Mouse (Mus musculus): ENCODE measurements around the gene Kif20b. TPM values are rescaled to one million over a fixed set of nuclear protein-coding genes. Genes with fewer than 3 reads are reported as not detected.

The Kif20b gene
- total RNA-seq (2017) = 12.0 to 32.5 TPM (median 17.6 TPM) in 3 replicates

- peak; percentile 93 for ATAC-seq (replicated peaks; ENCODE audit: insufficient number of reproducible peaks, low FRiP score, low TSS enrichment, poor library complexity, severe bottlenecking)
These were observed at the start of gene Kif20b for GRCm38 (mm10) chr19:34921652-34922602. Gene Kif20b, plus strand, starts transcription at chr19:34922361.

GRCm38 (mm10) chr19:34876676-34877075 lies 45.5 kb upstream of the Kif20b start:
- ATAC-seq (replicated peaks; ENCODE audit: insufficient number of reproducible peaks, low FRiP score, low TSS enrichment, poor library complexity, severe bottlenecking) = no peak

GRCm38 (mm10) chr19:34877898-34878602 lies 44.1 kb upstream of the Kif20b start:
- ATAC-seq (replicated peaks; ENCODE audit: insufficient number of reproducible peaks, low FRiP score, low TSS enrichment, poor library complexity, severe bottlenecking) = peak; percentile 92

- no peak; the same call in 1 of the 2 replicates for ATAC-seq (replicated peaks; ENCODE audit: insufficient number of reproducible peaks, low FRiP score, low TSS enrichment, poor library complexity, severe bottlenecking)
These were observed 43.3 kb upstream of the Kif20b start, which contains the start of gene Pank1 for GRCm38 (mm10) chr19:34878603-34879541. Gene Pank1, minus strand, starts transcription at chr19:34879455.

GRCm38 (mm10) chr19:34879624-34880023 lies 42.5 kb upstream of the Kif20b start:
- no peak for ATAC-seq (replicated peaks; ENCODE audit: insufficient number of reproducible peaks, low FRiP score, low TSS enrichment, poor library complexity, severe bottlenecking)

GRCm38 (mm10) chr19:34881160-34881559 lies 41.0 kb upstream of the Kif20b start:
- no peak for ATAC-seq (replicated peaks; ENCODE audit: insufficient number of reproducible peaks, low FRiP score, low TSS enrichment, poor library complexity, severe bottlenecking)

GRCm38 (mm10) chr19:34882443-34882842 lies 39.7 kb upstream of the Kif20b start:
- no peak for ATAC-seq (replicated peaks; ENCODE audit: insufficient number of reproducible peaks, low FRiP score, low TSS enrichment, poor library complexity, severe bottlenecking)

- ATAC-seq (replicated peaks; ENCODE audit: insufficient number of reproducible peaks, low FRiP score, low TSS enrichment, poor library complexity, severe bottlenecking) = no peak
These were observed 38.5 kb upstream of the Kif20b start for GRCm38 (mm10) chr19:34883526-34884224.

- ATAC-seq (replicated peaks; ENCODE audit: insufficient number of reproducible peaks, low FRiP score, low TSS enrichment, poor library complexity, severe bottlenecking) = no peak
These were observed 35.8 kb upstream of the Kif20b start for GRCm38 (mm10) chr19:34886324-34886723.

GRCm38 (mm10) chr19:34890981-34891380 lies 31.2 kb upstream of the Kif20b start:
- no peak for ATAC-seq (replicated peaks; ENCODE audit: insufficient number of reproducible peaks, low FRiP score, low TSS enrichment, poor library complexity, severe bottlenecking)

GRCm38 (mm10) chr19:34891590-34891989 lies 30.6 kb upstream of the Kif20b start:
- ATAC-seq (replicated peaks; ENCODE audit: insufficient number of reproducible peaks, low FRiP score, low TSS enrichment, poor library complexity, severe bottlenecking) = no peak

GRCm38 (mm10) chr19:34895082-34895481 lies 27.1 kb upstream of the Kif20b start:
- no peak for ATAC-seq (replicated peaks; ENCODE audit: insufficient number of reproducible peaks, low FRiP score, low TSS enrichment, poor library complexity, severe bottlenecking)

GRCm38 (mm10) chr19:34897082-34897965 lies 24.8 kb upstream of the Kif20b start:
- ATAC-seq (replicated peaks; ENCODE audit: insufficient number of reproducible peaks, low FRiP score, low TSS enrichment, poor library complexity, severe bottlenecking) = no peak

- no peak for ATAC-seq (replicated peaks; ENCODE audit: insufficient number of reproducible peaks, low FRiP score, low TSS enrichment, poor library complexity, severe bottlenecking)
These were observed 23.2 kb upstream of the Kif20b start for GRCm38 (mm10) chr19:34898941-34899340.

GRCm38 (mm10) chr19:34901266-34901665 lies 20.9 kb upstream of the Kif20b start:
- ATAC-seq (replicated peaks; ENCODE audit: insufficient number of reproducible peaks, low FRiP score, low TSS enrichment, poor library complexity, severe bottlenecking) = no peak

- ATAC-seq (replicated peaks; ENCODE audit: insufficient number of reproducible peaks, low FRiP score, low TSS enrichment, poor library complexity, severe bottlenecking) = no peak
These were observed 20.4 kb upstream of the Kif20b start for GRCm38 (mm10) chr19:34901735-34902134.

- no peak for ATAC-seq (replicated peaks; ENCODE audit: insufficient number of reproducible peaks, low FRiP score, low TSS enrichment, poor library complexity, severe bottlenecking)
These were observed 18.1 kb upstream of the Kif20b start for GRCm38 (mm10) chr19:34904032-34904431.

Data from monocyte, adult 5-6 weeks (primary cell).